ENCODE assay signal across 13 mouse cellular contexts in genomic region chr13:63188811-63189210, GRCm38 (mm10).
DNase-seq lines count a peak whose midpoint lies in the region; ATAC-seq lines count a peak whose summit lies in the region.
"Had no signal": no experiment of that assay in that cellular context is flagged by ENCODE, and none has a peak within 500 bp of the region (broad histone marks: within the 10 kb centered on the region; RNA-seq: fewer than 3 reads in every experiment).

No protein-coding gene starts in this region.

- H3K4me3 ChIP-seq in intestine, embryonic 16.5 days (ENCODE audit: low read length), result no peak overlapping the region
- no peak overlapping the region for H3K4me3 ChIP-seq in lung, embryonic 16.5 days (ENCODE audit: low read length)
- no peak overlapping the region for H3K4me3 ChIP-seq in forebrain, embryonic 12.5 days (replicated peaks)
- no peak overlapping the region for H3K4me3 ChIP-seq in hindbrain, embryonic 10.5 days
- H3K4me3 ChIP-seq: embryonic facial prominence, embryonic 13.5 days; myocyte had no signal

- DNase-seq in adrenal gland, adult 2 months, result peak; percentile 7
- DNase-seq in adrenal gland, adult 8-10 months, result no peak
- peak; percentile 77 for DNase-seq in kidney, postnatal 14 days
- DNase-seq in hindbrain, embryonic 10.5 days (ENCODE audit: low spot score), result no peak
- DNase-seq: forebrain, postnatal 0 days; heart, postnatal 36 days; liver had no signal

- no peaks in the 10 kb centered on the region for H3K9me3 ChIP-seq in intestine, embryonic 16.5 days (ENCODE audit: control insufficient read depth, low read length)
- no peaks in the 10 kb centered on the region for H3K9me3 ChIP-seq in lung, embryonic 16.5 days (ENCODE audit: control insufficient read depth, low read length)
- H3K9me3 ChIP-seq in forebrain, embryonic 12.5 days, result no peaks in the 10 kb centered on the region
- no peaks in the 10 kb centered on the region for H3K9me3 ChIP-seq in hindbrain, embryonic 10.5 days
- H3K9me3 ChIP-seq: embryonic facial prominence, embryonic 13.5 days had no signal

- no peak overlapping the region for H3K9ac ChIP-seq in intestine, embryonic 16.5 days (ENCODE audit: low read depth, low read length)
- H3K9ac ChIP-seq in lung, embryonic 16.5 days (ENCODE audit: low read length), result no peak overlapping the region
- H3K9ac ChIP-seq in forebrain, embryonic 12.5 days, result no peak overlapping the region
- H3K9ac ChIP-seq: embryonic facial prominence, embryonic 13.5 days; forebrain, postnatal 0 days had no signal

- H3K27me3 ChIP-seq in intestine, embryonic 16.5 days (replicated peaks; ENCODE audit: control insufficient read depth, insufficient read depth, low read length), result no peaks in the 10 kb centered on the region
- H3K27me3 ChIP-seq in lung, embryonic 16.5 days (ENCODE audit: control insufficient read depth, insufficient read depth, low read depth, low read length), result no peaks in the 10 kb centered on the region
- H3K27me3 ChIP-seq in forebrain, embryonic 12.5 days, result no peaks in the 10 kb centered on the region
- no peaks in the 10 kb centered on the region for H3K27me3 ChIP-seq in hindbrain, embryonic 10.5 days (ENCODE audit: insufficient read depth, poor library complexity, severe bottlenecking)
- H3K27me3 ChIP-seq: embryonic facial prominence, embryonic 13.5 days had no signal

- no peak overlapping the region for H3K4me2 ChIP-seq in intestine, embryonic 16.5 days (ENCODE audit: low read depth, low read length)
- no peak overlapping the region for H3K4me2 ChIP-seq in lung, embryonic 16.5 days (ENCODE audit: low read depth, low read length)
- H3K4me2 ChIP-seq in forebrain, embryonic 12.5 days, result no peak overlapping the region
- H3K4me2 ChIP-seq: embryonic facial prominence, embryonic 13.5 days had no signal

- 39% methylated on average over 2 of the region's 2 CpGs for WGBS in intestine, embryonic 16.5 days
- WGBS in lung, embryonic 16.5 days, result 29% methylated on average over 2 of the region's 2 CpGs
- 55% methylated on average over 2 of the region's 2 CpGs for WGBS in forebrain, embryonic 12.5 days
- 82% methylated on average over 2 of the region's 2 CpGs for WGBS in hindbrain, embryonic 10.5 days

- peaks cover 13% of the 10 kb centered on the region for H3K4me1 ChIP-seq in intestine, embryonic 16.5 days (ENCODE audit: control insufficient read depth, insufficient read depth, low read length)
- H3K4me1 ChIP-seq in lung, embryonic 16.5 days (replicated peaks; ENCODE audit: control insufficient read depth, insufficient read depth, low read length), result peaks cover 16% of the 10 kb centered on the region
- peaks cover 22% of the 10 kb centered on the region for H3K4me1 ChIP-seq in forebrain, embryonic 12.5 days
- peaks cover 31% of the 10 kb centered on the region for H3K4me1 ChIP-seq in hindbrain, embryonic 10.5 days (replicated peaks)

- peak; percentile 83 for ATAC-seq in intestine, embryonic 16.5 days
- peak; percentile 71 for ATAC-seq in lung, embryonic 16.5 days (ENCODE audit: low read depth)
- ATAC-seq in forebrain, embryonic 12.5 days (ENCODE audit: low FRiP score), result no peak
- ATAC-seq in erythroid progenitor cell, adult 5-6 weeks (replicated peaks; ENCODE audit: low FRiP score, poor library complexity, severe bottlenecking), result no peak
- ATAC-seq: forebrain, postnatal 0 days had no signal

- H3K27ac ChIP-seq in intestine, embryonic 16.5 days (ENCODE audit: low read length), result no peak overlapping the region
- H3K27ac ChIP-seq in lung, embryonic 16.5 days (ENCODE audit: low read length), result peak overlapping the region; percentile 34; the same call in 1 of the 2 replicates
- no peak overlapping the region for H3K27ac ChIP-seq in forebrain, embryonic 12.5 days
- H3K27ac ChIP-seq in hindbrain, embryonic 10.5 days, result no peak overlapping the region

- no peaks in the 10 kb centered on the region for H3K36me3 ChIP-seq in intestine, embryonic 16.5 days (ENCODE audit: control insufficient read depth, insufficient read depth, low read length)
- H3K36me3 ChIP-seq in lung, embryonic 16.5 days (ENCODE audit: control insufficient read depth, insufficient read depth, low read length), result no peaks in the 10 kb centered on the region
- H3K36me3 ChIP-seq in forebrain, embryonic 12.5 days (replicated peaks), result no peaks in the 10 kb centered on the region
- 0 out of 2 replicates have a peak, but pooled peaks cover 4% of the 10 kb centered on the region for H3K36me3 ChIP-seq in hindbrain, embryonic 10.5 days

Comparison
In these comparisons a context has a peak if more than half of its experiments do, and no peak if none do; other contexts are left out.
1. DNase-seq: peak in adrenal gland, adult 2 months (single experiment) and kidney, postnatal 14 days (single experiment); none in adrenal gland, adult 8-10 months (single experiment) and hindbrain, embryonic 10.5 days (single experiment).
2. ATAC-seq: peak in intestine, embryonic 16.5 days (single experiment) and lung, embryonic 16.5 days (single experiment); none in forebrain, embryonic 12.5 days (single experiment) and erythroid progenitor cell, adult 5-6 weeks (single experiment).